Mouse (Mus musculus) myocyte (in vitro differentiated cells): ENCODE data around the gene Sipa1. TPM values are rescaled to one million over a fixed set of nuclear protein-coding genes. Genes with fewer than 3 reads are reported as not detected.

ENCODE experiments used
- H3K27me3 ChIP-seq: one replicate; pipeline ENCODE4 v1.6.1; 2011; ENCODE audit not compliant: control insufficient read depth, insufficient read depth, insufficient read length
- H3K36me3 ChIP-seq: one replicate; pipeline ENCODE4 v1.6.1; 2011; ENCODE audit not compliant: control insufficient read depth, insufficient read depth
- H3K4me2 ChIP-seq: one replicate; pipeline ENCODE4 v1.6.1; 2011; ENCODE audit warnings: low read depth, control low read depth
- H3K4me3 ChIP-seq: one replicate; pipeline ENCODE4 v1.5.1; 2011; ENCODE audit warnings: mild to moderate bottlenecking, control low read depth, moderate library complexity
- H3K79me2 ChIP-seq: one replicate; pipeline ENCODE4 v1.6.1; 2011; ENCODE audit not compliant: control insufficient read depth, insufficient read depth
- H3ac ChIP-seq: one replicate; pipeline ENCODE4 v1.6.1; 2011; ENCODE audit not compliant: control insufficient read depth, insufficient read length
- CEBPB ChIP-seq: IDR thresholded peaks from 2 replicates; pipeline ENCODE4 v1.6.1; 2011; ENCODE audit warnings: mild to moderate bottlenecking, moderate library complexity; ENCODE audit not compliant: poor library complexity, insufficient read depth, severe bottlenecking
- E2F4 ChIP-seq: IDR thresholded peaks from one replicate; pipeline ENCODE4 v1.6.1; 2011; ENCODE audit warnings: mild to moderate bottlenecking, control low read depth, moderate library complexity; ENCODE audit not compliant: insufficient read depth
- MAX ChIP-seq: IDR thresholded peaks from one replicate; pipeline ENCODE4 v1.6.1; 2011; ENCODE audit warnings: low read depth, mild to moderate bottlenecking, control low read depth
- MYOD1 ChIP-seq, 3 experiments: IDR thresholded peaks; one replicate each; pipeline ENCODE4 v1.6.1; 2011; ENCODE audit warnings: control low read depth in 2 of 3, low read depth in 2 of 3, mild to moderate bottlenecking in 2 of 3, moderate library complexity in 1 of 3; ENCODE audit not compliant: insufficient read length in 2 of 3, control insufficient read depth in 1 of 3
- MYOG ChIP-seq, 3 experiments: IDR thresholded peaks; one replicate each; pipeline ENCODE4 v1.6.1; 2011; ENCODE audit warnings: control low read depth in 2 of 3, low read depth in 2 of 3, mild to moderate bottlenecking in 2 of 3; ENCODE audit not compliant: insufficient read length in 2 of 3, control insufficient read depth in 1 of 3, insufficient read depth in 1 of 3
- POLR2A ChIP-seq: IDR thresholded peaks from one replicate; pipeline ENCODE4 v1.6.1; 2011; ENCODE audit warnings: low read depth, mild to moderate bottlenecking, control low read depth, moderate library complexity; ENCODE audit not compliant: insufficient read length
- POLR2AphosphoS2 ChIP-seq: IDR thresholded peaks from one replicate; pipeline ENCODE4 v1.6.1; 2011; ENCODE audit warnings: low read depth, control low read depth; ENCODE audit not compliant: insufficient read length
- REST ChIP-seq: IDR thresholded peaks from one replicate; pipeline ENCODE4 v1.6.1; 2011; ENCODE audit warnings: mild to moderate bottlenecking, control low read depth, moderate library complexity; ENCODE audit not compliant: insufficient read depth, insufficient read length
- SRF ChIP-seq: IDR thresholded peaks from one replicate; pipeline ENCODE4 v1.6.1; 2011; ENCODE audit warnings: low read depth; ENCODE audit not compliant: control insufficient read depth, insufficient read length
- TCF12 ChIP-seq: IDR thresholded peaks from one replicate; pipeline ENCODE4 v1.6.1; 2011; ENCODE audit warnings: mild to moderate bottlenecking, control low read depth; ENCODE audit not compliant: poor library complexity, insufficient read depth, severe bottlenecking
- TCF3 ChIP-seq: IDR thresholded peaks from one replicate; pipeline ENCODE4 v1.6.1; 2011; ENCODE audit warnings: low read depth, control low read depth; ENCODE audit not compliant: insufficient read length
- USF1 ChIP-seq: IDR thresholded peaks from one replicate; pipeline ENCODE4 v1.6.1; 2011; ENCODE audit warnings: low read depth, mild to moderate bottlenecking, control low read depth, moderate library complexity
- polyA plus RNA-seq: library from polyadenylated mRNA; unstranded; fragments of >200 nt; fragmentation: generic; extraction: Trizol; gene quantifications from one replicate; pipeline ENCODE4 v1.2.1, GENCODE M21; 2012; ENCODE audit warnings: missing spikeins

The Sipa1 gene
- polyA plus RNA-seq, 1 experiment, result 14.4 TPM

DNA sequence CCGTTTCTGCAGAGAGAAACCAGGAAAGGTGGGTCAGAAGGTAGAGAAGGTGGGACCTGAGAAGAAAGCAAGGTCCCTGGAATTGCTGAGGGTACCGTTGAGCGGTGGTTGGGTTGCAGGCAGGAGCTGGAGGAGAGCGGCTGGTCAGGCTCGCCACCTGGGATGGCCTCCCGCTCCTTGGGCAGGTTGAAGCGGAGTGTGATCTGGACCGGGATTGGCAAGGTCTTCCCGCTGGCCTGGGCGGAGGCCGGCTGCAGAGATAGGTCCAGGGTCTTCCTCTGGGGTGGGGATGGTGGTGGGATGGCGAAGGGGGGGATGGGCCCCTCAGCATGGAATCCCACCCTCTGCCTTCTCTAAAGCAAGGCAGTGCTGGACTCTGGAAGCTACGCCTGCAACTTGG, 54.8 kb downstream of the Sipa1 start:
- TF ChIP-seq POLR2A (no peak), SRF (no peak), MYOD1 (IDR thresholded peaks at IDR 0.05; ENCODE audit: control insufficient read depth in 1 of 3, insufficient read length in 2 of 3, low read depth in 2 of 3) (no peak), USF1 (no peak)
- no peak overlapping the region for H3ac ChIP-seq
- H3K79me2 ChIP-seq, result peaks cover 7% of the 10 kb centered on the region
- peak overlapping the region; percentile 68 for H3K4me2 ChIP-seq
- H3K4me3 ChIP-seq, result peak overlapping the region; percentile 53
- H3K36me3 ChIP-seq, result peaks cover 25% of the 10 kb centered on the region
- no peaks in the 10 kb centered on the region for H3K27me3 ChIP-seq

DNA sequence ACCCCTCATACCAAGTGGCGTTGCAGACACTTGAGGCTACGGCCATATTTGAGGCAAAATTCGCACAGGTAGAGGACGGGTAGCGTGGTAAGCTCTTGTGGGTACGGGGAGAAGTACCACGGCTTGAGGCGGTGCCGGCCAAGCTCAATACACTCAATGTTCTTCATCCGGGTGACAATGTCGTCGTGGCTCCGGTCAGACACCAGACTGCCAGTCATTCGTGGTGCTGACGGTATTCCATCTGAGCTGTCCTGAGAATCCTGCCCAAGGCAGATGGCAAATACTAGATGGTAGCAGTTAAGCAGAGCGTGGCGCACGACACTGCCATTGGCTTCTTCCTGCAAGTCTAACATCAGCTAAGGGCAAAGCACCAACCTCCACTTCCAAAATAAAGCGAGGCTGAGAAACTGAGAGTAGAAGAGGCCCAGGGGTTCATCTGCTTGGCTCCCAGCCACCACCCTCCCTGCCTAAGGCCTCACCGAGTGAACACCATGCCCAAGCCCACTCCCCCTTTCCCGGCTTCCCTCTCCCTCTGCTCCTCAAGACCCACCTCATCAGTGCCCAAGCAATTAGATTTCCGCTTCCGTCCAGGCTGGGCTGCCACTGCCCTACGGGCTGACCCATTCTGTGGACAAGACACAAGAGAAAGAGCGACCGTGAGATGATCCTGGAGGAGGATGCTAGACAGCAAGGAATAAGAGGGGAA, 55.6 kb downstream of the Sipa1 start:
- no peaks in the 10 kb centered on the region for H3K27me3 ChIP-seq
- H3K36me3 ChIP-seq, result peaks cover 31% of the 10 kb centered on the region
- H3K79me2 ChIP-seq, result peaks cover 7% of the 10 kb centered on the region
- peak; percentile 24 for TF ChIP-seq POLR2AphosphoS2
- no peak for TF ChIP-seq CEBPB
- no peak for TF ChIP-seq TCF12
- no peak for TF ChIP-seq POLR2A
- TF ChIP-seq REST, result no peak
- H3K4me3 ChIP-seq, result no peak overlapping the region
- H3ac ChIP-seq, result no peak overlapping the region
- H3K4me2 ChIP-seq, result no peak overlapping the region

DNA sequence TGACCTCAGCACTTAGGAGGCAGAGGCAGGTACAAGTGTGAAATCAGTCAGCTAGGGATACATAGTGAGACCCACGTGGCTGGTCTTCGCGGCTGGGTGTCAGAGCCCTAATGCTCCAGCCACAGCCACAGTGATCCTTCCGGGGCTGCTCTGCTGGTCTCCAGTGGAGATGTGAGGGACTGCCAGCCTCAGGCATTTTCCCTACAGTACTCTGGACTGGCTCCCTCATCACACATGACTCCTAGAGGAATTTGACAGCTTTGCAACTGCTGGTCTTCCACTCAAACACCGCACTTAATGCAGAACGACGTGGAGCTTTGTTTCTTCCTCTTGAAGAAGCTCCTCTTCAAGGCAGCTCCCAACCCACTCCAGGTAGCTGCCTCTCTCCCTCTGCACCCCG, 57.3 kb downstream of the Sipa1 start:
- Histone ChIP-seq H3K27me3 (no peaks in the 10 kb centered on the region), H3K79me2 (peaks cover 7% of the 10 kb centered on the region), H3K4me2 (no peak overlapping the region), H3K36me3 (peaks cover 31% of the 10 kb centered on the region), H3K4me3 (no peak overlapping the region), H3ac (no peak overlapping the region)
- TF ChIP-seq TCF12 (no peak), SRF (no peak), MAX (no peak), USF1 (no peak), POLR2AphosphoS2 (no peak), REST (no peak)

DNA sequence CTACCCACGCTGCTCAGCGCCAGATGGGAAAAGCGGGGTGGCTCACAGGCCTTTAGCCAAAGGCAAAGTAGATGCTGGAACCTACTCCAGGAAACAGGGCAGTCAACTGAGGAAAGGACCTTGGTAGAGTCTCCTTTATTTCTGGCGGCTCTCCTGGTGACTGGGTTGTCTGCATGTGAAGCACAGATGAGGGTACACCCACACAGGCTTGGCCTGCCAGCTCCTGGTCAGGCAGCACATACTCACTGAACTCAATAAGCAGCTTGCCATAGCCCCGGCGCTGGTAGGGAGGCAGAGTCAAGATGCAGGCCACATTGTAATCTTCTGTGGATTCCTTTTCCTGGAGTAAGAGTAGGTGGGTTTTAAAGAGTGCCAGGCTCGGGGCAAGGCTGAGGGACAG, 58.4 kb downstream of the Sipa1 start:
- Histone ChIP-seq H3K36me3 (peaks cover 31% of the 10 kb centered on the region), H3K27me3 (no peaks in the 10 kb centered on the region), H3K4me2 (no peak overlapping the region), H3ac (no peak overlapping the region), H3K79me2 (peaks cover 7% of the 10 kb centered on the region), H3K4me3 (no peak overlapping the region)
- TF ChIP-seq MAX (no peak), E2F4 (no peak), POLR2AphosphoS2 (no peak), SRF (no peak), POLR2A (no peak), TCF3 (no peak), TCF12 (no peak), MYOD1 (IDR thresholded peaks at IDR 0.05; ENCODE audit: control insufficient read depth in 1 of 3, insufficient read length in 2 of 3, low read depth in 2 of 3) (no peak), USF1 (no peak), CEBPB (no peak), MYOG (IDR thresholded peaks at IDR 0.05; ENCODE audit: control insufficient read depth in 1 of 3, insufficient read depth in 1 of 3, insufficient read length in 2 of 3, low read depth in 2 of 3) (no peak), REST (no peak)

DNA sequence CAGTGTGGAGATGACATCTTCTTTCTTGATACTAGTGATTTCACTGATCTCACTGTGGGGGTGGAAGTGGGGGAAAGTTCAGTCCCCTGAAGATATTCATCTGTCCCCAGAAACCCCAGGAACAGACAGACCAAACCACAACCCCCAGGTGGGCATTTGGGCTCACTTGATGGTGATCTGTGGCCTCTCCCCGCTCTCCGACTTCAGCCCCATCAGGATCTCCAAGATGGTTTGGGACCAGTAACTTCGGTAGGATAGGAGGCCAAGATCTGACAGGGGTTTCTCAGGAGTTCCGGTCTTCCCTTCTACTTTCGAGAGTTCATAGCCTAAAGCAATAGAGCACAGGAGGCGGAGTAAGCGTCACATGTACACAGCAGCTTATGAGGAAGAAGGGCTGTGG, 59.8 kb downstream of the Sipa1 start:
- Histone ChIP-seq H3K27me3 (no peaks in the 10 kb centered on the region), H3K4me3 (peak overlapping the region; percentile 60), H3K79me2 (no peaks in the 10 kb centered on the region), H3ac (no peak overlapping the region), H3K4me2 (no peak overlapping the region), H3K36me3 (peaks cover 31% of the 10 kb centered on the region)
- TF ChIP-seq TCF3 (no peak), MAX (no peak), MYOG (IDR thresholded peaks at IDR 0.05; ENCODE audit: control insufficient read depth in 1 of 3, insufficient read depth in 1 of 3, insufficient read length in 2 of 3, low read depth in 2 of 3) (no peak), POLR2A (no peak), SRF (no peak), MYOD1 (IDR thresholded peaks at IDR 0.05; ENCODE audit: control insufficient read depth in 1 of 3, insufficient read length in 2 of 3, low read depth in 2 of 3) (no peak), TCF12 (no peak), USF1 (no peak), REST (no peak), E2F4 (no peak), POLR2AphosphoS2 (no peak), CEBPB (no peak)
